Mouse (Mus musculus) adrenal gland (tissue): Measurements from ENCODE around the gene Morc2a.

Experiments
- intact Hi-C: fragments of 180-260 bp; cut with DNase I; formaldehyde crosslinking; loops from one replicate; pipeline ENCODE4 v1.15.1; 2025

Morc2a gene

DNA sequence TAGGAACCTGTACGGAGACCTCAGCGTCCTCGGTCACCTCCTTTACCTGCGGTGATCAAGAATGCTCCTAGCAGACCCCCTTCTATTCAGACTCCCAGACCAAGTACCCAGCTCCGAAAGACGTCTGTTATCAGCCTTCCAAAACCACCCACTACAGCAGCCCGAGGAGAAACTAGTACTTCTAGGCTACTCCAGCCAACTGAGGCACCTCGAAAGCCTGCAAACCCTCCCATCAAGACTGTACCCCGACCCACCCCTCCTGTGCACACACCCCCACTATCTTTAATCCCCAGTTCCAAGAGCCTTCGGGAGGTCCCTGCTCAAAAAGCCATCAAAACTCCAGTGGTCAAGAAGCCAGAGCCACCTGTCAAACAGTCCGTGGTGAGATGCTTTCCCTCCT is 34.7 kb downstream of the Morc2a start:
- intact Hi-C loops: loop anchor here (10.0 kb wide), 1 partner anchor 149 kb away; no protein-coding TSS in a partner anchor

- intact Hi-C loops: loop anchor here (10.0 kb wide), 1 partner anchor 149 kb away; no protein-coding TSS in a partner anchor
These were observed 35.2 kb downstream of the Morc2a start for GRCm38 (mm10) chr11:3684232-3684631.

DNA sequence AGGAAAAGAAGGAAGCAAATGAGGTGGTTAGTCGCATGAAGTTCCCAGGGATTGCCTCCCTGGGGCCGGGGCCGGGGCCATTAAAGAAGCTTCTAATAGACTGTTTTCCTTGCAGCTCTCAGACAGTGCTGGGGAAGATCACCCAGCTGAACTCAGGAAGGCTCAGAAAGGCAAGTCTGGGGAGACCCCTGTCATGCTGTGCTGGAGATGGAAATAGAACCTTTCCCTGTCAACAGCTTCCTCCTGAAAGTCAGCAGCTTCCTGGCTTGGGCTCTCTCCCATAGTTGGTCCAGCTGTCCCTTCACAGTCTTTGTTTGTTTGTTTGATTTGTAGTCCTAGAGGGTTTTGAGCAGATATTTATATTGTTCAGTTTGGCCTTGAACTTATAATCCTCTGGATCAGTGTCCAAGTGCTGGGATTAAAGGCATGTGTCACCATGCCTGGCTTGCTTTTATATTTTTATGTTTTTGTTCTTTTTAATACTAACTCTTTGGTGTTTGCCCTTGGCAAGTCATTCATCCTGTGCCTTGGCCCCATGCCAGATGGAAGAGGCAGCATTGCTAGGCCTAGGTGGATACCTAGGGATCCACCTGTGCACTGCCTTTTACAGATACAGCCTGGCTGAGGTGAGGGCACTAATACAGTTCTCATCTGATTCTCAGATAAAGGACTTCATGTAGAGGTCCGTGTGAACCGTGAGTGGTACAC is 35.9 kb downstream of the Morc2a start:
- intact Hi-C loops: loop anchor here (10.0 kb wide), 1 partner anchor 150 kb away; no protein-coding TSS in a partner anchor

DNA sequence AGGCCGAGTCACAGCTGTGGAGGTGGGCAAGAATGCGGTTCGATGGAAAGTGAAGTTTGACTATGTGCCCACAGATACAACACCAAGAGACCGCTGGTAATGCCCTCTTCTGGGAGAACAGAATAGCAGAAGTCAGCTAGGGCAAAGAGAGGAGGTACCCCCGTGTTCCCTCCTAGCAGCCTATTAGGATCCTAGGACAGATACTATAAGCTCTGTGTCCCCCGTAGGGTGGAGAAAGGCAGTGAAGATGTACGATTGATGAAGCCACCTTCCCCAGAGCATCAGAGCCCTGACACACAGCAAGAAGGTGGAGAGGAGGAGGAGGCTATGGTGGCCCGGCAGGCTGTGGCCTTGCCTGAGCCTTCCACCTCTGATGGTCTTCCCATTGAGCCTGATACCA is 36.4 kb downstream of the Morc2a start:
- intact Hi-C loops: loop anchor here (10.0 kb wide), 1 partner anchor 151 kb away; no protein-coding TSS in a partner anchor

DNA sequence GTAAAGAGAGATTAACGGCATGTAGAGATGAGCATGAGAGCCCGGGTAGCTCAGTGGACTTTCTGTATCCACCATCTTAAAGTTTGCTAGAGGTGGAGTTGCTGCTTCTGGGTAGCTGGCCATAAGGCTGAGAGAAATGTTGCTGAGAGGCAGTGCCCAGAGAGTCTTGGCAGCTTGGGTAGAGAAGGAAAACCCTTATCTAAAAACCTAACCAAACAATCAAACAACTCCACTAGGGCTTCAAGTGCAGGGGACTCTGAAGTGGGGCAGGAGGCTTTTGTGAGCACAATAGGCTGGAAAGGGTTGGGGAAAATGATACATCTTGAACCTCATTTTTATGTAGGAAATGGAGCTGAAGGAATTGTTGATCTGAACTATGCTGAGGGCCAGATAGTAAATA is 37.3 kb downstream of the Morc2a start:
- intact Hi-C loops: loop anchor here (10.0 kb wide), 1 partner anchor 152 kb away; no protein-coding TSS in a partner anchor

DNA sequence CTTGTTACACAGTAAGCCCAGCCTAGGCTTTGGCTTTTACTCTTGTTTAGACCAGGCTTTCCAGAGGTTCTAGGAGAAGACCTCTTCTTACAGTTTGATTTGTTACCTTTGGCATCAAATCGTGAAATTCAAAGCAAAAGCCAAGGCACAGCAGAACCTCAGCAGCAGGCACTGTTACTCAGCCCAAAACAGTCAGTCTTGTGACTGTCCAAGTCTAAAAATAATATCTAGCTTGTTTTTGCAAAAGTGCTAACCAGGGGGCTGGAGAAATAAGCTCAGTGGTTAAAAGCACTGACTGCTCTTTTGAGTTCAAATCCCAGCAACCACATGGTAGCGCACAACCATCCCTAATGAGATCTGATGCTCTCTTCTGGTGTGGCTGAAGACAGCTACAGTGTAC is 37.9 kb downstream of the Morc2a start:
- intact Hi-C loops: loop anchor here (10.0 kb wide), 1 partner anchor 152 kb away; no protein-coding TSS in a partner anchor

DNA sequence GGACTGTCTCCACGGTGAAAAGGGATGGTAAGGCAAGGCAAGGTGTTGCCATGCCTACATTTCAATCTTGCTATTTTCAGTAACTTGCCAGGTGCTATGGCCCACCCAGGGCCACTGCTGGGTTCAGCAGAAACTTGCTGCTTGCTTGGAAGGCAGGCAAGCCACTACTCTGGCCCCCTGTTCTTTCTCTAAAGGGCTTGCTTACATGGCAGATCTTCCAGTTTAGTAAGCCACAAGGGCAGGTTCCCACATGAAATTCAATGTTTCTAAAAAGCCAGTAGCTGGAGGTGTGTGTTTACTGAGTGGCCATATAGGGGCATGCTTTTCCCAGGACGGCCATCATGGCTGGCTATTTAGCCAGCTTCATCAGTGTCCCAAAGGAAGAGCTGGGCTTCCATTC is 42.8 kb downstream of the Morc2a start:
- intact Hi-C loops: no loop called here

DNA sequence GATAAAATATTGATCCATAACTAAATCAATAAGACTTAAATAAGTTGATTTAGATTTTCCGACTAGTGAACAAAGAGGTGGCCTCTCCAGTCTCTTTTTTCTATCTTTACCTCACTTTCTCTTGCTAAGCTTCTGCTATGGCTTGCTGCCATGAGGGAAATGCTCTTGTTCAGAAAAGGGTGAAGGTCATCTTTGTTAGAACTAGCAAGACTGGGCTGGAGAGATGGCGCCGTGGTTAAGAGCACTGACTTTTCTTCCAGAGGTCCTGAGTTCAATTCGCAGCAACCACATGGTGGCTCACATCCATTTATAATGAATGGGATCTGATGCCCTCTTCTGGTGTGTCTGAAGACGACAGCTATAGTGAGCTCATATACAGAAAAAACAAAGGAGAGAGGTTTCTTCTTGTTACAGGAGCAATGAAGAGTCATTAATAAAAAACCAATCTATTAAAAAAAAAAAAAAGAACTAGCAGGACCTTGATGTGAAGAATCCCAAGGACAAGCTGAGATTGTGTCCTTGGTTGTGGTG is 47.2 kb downstream of the Morc2a start:
- intact Hi-C loops: no loop called here

DNA sequence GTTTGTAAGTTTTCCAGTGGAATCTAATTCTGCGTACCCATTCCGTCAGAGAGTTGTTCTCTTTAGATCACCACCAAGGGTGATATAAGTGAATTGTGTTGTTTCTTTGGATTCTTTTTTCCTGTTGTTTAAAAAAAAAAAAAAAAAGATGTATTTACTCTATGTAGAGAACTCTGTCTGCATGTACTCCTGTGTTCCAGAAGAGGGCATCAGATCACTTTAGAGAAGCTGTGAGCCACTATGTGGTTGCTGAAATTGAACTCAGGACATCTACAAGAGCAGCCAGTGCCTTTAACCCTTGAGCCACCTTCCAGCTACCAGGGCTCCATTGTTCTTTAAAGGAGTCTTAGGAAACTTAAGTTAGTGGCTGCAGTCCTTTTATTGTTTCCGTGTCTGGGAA is 48.5 kb downstream of the Morc2a start:
- intact Hi-C loops: no loop called here

DNA sequence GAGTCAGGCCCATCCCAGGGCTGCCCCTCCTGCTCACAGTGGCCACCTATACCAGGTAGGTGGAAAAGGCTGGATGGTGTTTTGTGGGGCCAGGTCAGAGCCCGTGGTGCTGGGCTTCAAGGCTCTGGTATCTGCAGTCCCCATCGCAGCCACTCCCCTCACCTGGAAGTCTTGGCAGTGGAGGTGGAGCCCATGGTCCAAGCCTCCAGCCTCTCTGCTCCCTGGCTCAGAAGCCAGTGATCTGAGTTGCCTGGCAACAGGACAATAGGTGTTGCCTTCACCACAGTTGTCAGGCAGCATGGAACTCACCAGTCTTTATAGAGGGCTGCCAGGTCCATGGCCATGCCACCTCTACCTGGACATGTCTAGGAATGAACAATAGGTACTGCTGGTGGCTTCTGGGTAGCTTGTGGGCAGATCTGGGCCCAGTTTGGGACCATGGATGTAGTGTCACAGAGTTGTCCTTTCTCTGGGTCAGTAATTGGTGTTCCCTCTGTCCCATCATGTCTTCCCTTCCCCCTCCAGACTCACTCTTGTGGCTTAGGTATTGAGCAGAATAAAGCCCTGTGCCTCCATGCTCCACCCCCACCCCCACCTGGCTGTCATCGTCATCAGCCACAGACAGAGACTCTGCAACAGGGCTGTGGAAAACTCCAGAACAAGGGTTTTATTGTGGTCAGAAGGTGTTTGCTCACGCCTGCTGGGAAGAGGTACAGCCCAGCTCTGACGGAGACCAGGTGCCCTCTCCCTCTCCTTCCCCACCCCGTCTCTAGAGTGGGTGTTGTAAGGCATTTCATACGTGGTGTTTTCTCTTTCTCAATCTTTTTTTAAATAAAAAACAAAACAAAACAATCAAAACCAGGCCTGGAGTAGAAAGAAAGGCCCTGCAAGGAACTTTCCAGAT is 54.4 kb downstream of the Morc2a start:
- intact Hi-C loops: loop anchor here (5.0 kb wide), 1 partner anchor 166 kb away; no protein-coding TSS in a partner anchor

- intact Hi-C loops: loop anchor here (5.0 kb wide), 1 partner anchor 167 kb away; no protein-coding TSS in a partner anchor
These were observed 55.4 kb downstream of the Morc2a start for GRCm38 (mm10) chr11:3704404-3704803.

- intact Hi-C loops: no loop called here
These were observed 58.1 kb downstream of the Morc2a start for GRCm38 (mm10) chr11:3707057-3707456.

DNA sequence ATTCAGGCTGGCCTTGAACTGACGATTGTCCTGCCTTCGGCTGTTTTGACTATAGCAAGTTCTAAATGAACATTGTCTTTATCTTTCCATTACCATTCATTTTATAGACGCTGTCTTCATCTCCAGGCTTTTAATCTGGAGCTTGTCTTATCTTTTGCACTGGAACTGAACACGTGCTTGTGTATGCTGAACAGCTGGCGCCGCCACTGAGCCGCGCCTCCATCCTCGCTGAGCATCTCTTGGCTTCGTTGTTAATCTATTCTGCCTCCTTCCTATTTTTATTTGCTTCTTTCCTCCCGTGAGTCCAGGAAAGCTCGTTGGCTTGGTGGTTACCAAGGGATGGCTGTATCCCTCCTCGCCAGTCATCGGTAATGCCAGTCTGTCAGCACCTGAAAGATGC is 61.2 kb downstream of the Morc2a start:
- intact Hi-C loops: no loop called here

DNA sequence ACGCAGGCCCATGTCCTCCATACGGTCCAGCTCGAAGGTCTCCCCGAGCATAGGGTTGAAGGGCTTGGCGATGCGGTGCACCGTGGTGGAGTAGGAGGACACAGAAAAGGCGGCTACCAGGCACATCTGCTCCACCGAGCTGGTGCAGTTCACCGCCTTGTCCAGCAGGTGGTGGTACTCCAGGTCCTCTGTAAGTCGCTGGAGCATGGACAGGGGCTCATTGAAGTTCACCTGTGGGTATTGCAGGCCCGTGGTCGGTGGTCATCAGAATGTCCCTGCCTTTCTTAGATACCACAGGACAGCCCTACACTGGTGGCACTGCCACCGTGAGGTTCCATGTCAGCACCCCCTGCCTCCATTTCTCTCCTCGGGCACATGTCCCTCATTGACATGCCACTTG is 65.5 kb downstream of the Morc2a start:
- intact Hi-C loops: loop anchor here (2.0 kb wide), 1 partner anchor 72 kb away; no protein-coding TSS in a partner anchor

DNA sequence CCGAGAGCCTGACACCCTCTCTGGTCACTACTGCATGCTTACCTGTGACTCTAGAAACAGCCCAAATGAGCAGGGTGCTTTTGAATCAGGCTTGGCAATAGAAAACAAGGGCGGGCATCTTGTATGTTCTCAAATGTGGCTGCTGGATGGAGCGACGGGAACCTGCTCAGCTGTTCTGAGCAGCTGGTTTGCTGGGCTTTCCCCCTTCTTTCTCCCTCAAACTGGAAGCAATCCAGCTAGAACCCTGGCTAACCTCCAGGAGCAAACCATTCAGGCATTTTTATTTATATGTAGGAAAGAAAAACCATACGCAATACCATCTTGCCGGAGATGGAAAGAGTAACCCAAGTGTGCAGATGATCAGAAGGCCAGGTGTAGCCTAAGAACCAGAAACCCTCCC is 67.7 kb downstream of the Morc2a start:
- intact Hi-C loops: no loop called here

DNA sequence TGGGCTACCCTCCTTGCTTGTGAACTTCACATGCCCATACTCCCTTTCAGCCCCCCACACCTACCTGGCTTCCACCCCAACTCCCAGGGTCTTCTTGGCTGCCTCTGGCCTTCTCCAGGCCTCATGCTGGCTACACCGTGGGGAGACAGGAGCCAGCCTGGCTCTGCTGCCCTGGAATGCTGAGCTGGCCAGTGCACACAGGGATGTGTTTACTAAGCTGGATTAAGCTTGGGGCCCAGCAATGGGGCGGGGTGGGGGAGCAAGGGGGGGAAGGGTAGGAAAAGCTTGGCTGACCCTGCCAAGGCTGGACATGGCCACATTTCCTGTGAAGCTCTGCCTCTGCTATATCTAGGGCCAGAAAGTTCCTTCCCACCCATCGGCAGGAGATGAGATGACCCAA is 73.0 kb downstream of the Morc2a start:
- intact Hi-C loops: no loop called here

DNA sequence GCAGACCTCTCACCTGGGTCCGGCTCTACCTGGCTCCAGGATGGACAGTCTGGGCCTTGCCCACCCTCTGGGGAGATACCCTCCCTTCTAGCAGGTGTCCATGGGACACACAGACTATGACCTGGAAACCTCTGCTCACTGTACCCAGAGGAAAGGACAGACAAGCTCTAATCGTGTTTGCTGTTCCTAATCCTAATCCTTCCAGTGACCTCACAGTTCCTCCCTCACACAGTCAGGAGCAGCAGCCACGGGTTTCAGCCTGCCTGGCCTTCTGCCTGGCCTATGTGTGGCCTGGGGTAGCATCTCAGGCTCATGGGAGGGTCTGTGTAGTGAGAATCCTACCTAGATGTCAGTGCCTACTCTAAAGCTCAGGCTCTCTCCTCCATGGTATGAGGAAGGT is 73.9 kb downstream of the Morc2a start:
- intact Hi-C loops: no loop called here

GRCm38 (mm10) chr11:3723910-3724309 is 74.9 kb downstream of the Morc2a start:
- intact Hi-C loops: no loop called here

- intact Hi-C loops: no loop called here
These were observed 75.7 kb downstream of the Morc2a start for GRCm38 (mm10) chr11:3724726-3725125.

DNA sequence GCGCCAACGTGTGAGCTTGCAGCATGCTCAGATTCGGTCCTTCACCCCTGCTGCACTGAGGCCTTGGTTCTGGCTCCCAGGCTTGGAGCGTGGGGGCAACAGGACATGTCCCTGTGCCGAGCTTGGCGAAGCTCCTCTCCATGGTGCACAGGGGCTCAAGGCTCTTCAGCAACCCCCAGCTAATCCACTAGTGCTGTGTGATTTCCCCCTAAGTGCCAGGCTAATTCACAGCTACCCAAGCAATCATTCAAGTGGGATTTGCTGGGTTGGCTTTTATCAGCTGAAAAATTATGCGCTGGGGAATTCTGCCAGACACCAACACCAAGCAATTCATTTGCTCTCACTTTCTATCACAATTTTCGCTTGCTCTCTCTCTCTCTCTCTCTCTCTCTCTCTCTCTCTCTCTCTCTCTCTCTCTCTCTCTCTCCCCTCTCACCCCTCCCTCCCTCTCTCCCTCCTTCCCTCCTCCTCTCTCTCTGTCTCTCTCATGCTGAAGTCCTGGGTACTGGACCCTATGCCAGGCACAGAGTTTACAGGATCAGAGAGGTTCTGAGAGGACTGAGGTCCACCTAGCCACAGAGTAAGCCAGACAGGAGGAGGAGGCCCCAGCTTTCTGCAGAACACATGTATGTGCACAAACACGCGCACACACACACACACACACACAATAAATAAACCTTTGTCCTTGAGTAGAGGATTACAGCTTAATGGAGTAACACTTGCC is 76.5 kb downstream of the Morc2a start:
- intact Hi-C loops: no loop called here
